Mouse (Mus musculus): ENCODE results near the gene Hkdc1.

GRCm38 (mm10) chr10:62342512-62342911, 79.8 kb downstream of the Hkdc1 start:
- TF ChIP-seq CTCF (IDR thresholded peaks at IDR 0.05; ENCODE audit: low read depth, low read length) (no peak), GATA1 (IDR thresholded peaks at IDR 0.05; ENCODE audit: borderline replicate concordance, low read length) (no peak), TAL1 (conservative IDR thresholded peaks at IDR 0.05; ENCODE audit: low read depth, low read length) (peak; percentile 85), GATA2 (IDR thresholded peaks at IDR 0.05; ENCODE audit: borderline replicate concordance, low read depth, low read length) (peak; percentile 67; the same call in 1 of the 2 replicates), POLR2AphosphoS5 (IDR thresholded peaks at IDR 0.05; ENCODE audit: insufficient replicate concordance, low read depth, low read length) (no peak)
